Mouse (Mus musculus) mesoderm, embryonic 11.5 days (tissue): ENCODE measurements around the gene Pknox2.
A peak's percentile ranks its signal among the peaks of the same experiment; 100 is the strongest.

Experiments used
- DNase-seq: peaks from one replicate; pipeline ENCODE4 v3.0.0-alpha.2; 2012; ENCODE audit warnings: low read depth, low spot score

Pknox2 gene

DNA sequence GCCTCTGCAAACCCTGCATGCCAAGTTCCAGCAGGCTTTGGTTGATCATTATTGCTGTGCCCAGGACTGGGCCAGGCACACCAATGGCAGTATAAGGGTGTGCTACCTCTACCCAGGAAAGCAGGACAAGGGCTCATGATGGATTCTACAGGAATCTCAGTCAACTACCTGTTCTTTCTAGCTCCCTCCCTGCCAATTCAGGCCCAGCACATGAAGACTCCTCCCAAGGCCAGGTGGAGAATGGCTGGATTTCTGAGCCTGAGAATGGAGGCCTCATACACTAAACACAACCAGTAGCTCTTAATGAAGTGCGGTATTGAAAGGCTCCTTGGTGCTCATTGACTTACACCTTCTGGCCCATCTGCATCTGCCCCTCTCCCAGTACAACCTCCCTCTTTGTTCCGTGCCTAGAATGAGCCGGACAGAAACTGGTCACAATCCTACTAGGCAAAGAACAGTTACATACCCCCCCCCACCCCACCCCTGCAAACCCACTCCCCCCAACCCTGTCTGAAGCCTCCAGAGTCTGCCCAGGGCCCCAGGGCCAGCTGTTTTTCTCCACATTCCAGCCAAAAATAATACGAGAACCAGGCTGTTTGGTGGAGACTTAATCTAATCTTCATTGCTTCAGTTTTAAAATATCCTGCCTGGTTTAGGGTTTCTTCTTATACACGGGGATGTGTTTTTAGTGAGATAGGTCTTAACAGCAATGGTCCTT, 6.6 kb downstream of the Pknox2 start:
- DNase-seq: peak; percentile 12

DNA sequence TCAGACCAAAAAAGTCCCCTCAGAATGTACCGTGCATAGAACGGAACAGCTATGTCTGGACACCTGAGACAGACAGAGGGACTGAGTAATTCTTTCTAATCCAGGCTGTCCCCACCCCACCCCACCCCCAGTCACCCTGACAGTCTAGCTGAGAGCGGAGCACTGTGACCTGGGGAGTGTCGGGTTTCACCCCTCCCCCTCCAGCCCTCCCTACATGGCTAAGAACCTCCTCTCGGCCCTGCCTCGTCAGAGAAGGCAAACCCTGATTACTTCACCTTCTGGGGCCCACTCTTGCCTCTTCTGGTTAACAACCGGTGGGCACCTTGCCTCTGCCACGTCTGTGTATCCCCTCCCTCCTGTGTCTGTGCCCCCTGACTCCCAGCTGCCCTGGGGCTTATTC, 7.7 kb downstream of the Pknox2 start:
- DNase-seq: peak; percentile 80

DNA sequence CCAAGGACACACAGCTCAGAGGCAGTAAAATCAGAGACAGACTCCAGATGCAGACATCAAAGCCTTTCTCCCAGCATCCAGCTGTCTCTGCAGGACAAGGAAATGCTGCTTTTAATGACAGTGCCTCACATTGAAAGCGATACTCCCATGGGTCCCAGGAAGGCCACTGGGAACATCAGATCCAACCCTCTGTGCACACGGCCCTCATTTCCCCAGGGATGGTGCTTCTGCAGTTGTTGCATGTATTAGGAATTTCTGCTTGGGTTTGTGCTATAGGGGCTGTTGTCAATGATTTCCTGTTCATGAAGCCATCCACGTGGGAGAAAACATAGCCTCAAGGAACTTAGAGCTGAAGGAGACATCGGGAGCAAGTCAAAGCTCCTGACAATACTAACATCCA, 8.3 kb downstream of the Pknox2 start:
- DNase-seq: no peak

DNA sequence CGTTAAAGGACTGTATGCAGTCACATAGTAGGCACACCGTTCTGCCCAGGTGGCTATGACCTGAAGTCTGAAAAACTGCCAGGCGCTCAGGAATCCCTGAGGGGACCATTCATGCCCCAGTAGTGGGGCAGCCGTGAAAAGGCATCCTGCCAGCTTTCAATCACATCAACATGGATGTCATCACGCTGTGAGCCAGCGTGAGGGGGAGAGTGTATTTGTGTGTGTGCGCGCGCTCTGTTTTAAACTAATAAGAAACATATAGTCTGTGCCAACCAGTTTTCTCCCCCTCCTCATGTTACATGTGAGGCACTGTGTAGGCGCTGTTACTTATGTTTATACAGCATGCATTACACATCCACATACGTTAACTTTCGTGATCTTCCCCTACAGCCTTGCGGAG, 10.9 kb downstream of the Pknox2 start:
- DNase-seq: no peak

DNA sequence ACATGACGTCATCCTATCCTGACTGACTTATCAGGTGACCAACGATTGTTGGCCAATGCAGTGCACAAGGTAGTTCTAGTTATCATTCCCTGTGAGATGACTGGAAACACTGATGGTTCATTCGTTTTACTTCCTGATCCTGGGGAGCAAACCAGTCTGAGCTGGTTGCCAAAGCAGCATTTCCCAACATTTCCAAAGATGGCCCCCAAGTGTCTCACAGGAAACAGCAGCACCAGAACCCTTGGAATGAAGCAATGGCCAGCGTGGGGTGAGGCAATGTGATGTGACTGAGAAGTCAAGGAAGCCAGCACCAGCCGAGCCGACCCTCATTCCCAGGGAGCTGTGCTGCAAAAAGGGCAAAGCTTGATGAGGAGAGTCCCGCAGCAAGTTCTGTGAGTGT, 13.7 kb downstream of the Pknox2 start:
- DNase-seq: no peak

DNA sequence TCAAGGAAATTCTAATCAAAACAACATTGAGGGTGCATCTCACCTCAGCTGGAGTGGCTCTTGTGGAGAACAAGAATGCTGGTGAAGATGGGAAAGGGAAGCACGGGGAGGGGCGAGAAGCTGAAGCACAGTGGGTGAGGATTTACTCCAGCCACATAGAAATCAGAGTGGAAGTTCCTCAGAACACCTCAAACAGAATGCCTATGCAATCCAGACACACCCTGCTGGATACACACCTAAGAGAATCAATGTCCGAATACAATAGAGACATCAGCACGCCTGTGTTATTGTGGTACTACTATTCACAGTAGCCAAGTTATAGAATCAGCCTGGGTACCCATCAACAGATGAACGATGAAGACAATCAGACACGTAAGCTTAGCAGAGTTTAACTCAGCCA, 18.2 kb downstream of the Pknox2 start:
- no peak for DNase-seq

DNA sequence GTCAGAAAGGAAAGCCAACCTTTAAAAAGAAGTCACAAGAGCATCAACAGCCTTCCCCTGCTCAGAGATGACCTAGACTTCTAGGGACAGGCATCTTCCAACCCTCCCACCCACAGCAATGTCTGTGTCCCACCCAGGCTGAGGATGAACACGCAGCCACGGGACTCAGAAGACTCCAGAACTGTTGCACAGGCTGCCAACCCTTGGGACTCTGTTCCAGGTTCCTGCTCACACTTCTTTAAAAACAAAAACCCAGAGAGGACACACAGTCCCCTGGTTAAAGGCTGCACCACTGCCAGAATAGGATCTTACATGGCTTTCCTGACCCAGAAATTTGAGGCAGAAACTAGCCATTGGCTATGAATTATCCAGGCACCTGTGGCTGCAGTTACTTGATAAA, 21.0 kb downstream of the Pknox2 start:
- DNase-seq: no peak

DNA sequence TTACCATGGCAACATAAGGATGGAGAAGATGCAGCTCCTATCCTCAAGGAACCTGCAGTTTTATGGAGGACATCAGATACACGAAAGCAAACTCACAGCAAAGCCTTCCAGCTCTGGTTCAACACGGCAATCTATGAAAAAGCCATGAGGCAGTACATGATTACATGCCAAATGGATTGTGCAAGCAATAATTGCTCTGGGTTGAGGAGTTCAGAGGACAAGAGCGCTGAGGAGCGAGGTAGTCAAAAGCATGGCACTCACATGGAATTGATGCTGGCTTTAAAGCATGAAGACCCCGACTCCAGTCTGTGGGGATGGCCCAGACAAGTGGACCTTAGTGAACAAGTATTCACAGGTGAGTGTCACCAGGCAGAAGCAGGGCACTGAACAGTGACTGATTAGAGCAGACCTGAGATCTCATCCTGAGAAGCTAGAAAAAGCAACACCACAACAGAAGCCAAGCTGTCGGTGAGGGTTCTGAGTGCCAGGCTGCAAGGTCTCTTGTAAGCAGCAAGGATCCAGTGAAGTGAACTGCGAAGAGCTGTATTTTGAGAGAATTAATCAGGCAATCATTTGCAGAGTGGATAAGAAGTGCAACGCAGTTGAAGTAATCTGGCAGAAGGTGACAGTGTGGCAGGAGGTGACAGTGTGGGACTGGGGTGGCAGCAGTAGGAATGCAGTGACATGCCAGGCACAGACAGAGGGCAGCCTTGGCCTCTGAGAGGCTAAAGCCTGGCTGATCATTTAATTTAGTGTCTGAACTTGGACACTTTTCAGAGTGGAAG, 22.3 kb downstream of the Pknox2 start:
- DNase-seq: no peak

DNA sequence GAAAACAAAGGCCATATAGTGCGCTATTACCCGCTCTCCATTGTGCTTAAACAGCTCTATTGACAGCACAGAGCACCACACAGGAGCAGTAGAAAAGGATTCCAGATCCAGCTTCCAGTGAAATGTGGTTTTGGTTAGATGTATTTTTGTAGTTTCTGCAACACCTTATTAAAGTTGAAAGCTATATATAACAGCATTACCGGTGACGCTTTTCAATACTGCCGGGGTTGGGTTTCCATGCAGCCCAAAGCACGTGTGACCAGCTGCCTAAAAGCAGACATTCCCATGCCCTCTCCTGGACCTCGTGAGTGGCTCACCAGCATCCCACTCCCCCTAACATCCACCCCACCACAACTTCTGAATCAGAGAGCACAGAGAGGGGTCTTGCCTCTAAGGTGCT, 23.8 kb downstream of the Pknox2 start:
- no peak for DNase-seq

DNA sequence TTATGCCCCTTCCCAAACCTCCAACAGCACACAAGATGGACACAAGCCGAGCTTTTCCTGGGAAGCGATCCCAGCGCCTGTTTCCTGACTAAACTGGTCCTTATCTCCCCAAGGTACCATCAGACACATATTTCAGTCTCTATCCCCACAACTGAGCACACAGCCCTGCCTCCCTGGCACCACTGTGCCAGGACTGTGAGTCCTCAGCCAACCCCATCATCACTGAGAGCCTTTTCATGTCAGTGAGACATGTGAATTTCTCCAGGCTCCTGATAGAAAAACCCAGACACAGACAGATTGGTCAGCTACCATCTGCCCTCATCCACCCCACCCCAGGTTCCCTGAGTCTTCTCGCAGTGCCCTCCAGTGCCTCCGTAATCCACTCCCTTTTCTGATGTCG, 24.2 kb downstream of the Pknox2 start:
- no peak for DNase-seq

DNA sequence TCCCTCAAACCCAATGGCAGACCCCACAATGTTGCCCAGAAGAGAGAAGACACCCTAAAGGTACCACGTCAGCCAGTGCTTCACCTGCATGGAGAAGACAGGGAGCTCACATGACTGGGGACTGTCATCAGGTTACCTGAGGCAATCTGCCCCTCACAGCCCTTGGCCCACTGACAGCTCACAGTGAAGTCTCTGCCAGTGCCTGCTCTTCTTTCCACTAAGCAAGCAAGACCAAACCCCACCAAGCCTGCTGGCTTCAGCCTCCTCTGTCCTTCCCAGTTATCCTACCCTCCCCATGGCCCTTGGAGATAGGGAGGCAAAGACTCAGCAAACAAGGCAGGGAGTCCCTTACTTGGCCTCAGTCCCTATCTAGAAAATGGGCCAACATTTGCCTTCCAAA, 24.8 kb downstream of the Pknox2 start:
- no peak for DNase-seq

DNA sequence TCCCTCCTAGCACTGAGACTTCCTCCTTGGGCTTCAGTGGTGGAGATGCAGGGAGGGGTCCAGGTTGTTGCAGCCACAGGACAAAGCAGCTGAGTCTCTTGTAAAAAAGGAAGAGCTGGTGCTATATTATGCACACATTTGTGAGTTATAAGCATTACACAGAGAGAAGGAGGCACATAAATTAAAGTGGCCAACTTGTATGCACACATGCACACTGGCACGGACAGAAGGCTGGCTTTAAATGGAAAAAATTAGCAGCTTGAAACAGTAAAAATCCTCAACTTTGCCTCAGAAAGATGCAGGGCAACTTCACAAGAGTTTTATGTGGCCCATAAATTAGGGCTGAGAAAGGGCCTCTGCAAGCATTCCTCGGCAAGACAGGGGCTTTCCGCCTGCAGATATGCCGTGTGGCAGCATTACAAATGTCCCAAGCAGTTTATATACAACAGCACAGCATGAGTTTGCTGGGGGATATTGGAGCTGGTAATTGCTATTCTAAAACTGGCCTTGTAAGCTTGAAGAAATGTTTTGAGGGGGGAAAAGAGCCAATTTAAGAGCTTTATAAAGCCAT, 25.4 kb downstream of the Pknox2 start:
- peak; percentile 68 for DNase-seq

DNA sequence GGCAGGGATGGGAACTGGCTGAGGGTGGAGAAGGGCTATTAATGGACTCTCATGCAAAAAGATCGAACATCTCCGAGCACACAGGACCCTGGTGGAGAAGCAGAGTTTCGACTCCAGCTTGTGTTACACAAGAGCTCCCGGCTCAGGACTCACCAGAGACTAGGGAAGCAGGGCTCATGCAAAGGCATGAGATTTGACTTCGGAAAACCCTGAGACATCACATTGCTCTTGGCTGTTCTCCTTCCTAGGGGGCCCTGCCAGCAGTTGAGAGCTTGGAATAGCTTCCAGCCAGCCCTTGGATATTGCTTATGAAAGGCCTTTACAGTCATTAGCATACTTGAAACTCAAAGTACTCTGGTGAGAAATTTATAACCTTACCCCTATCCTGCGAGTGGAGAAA, 26.4 kb downstream of the Pknox2 start:
- DNase-seq: no peak

DNA sequence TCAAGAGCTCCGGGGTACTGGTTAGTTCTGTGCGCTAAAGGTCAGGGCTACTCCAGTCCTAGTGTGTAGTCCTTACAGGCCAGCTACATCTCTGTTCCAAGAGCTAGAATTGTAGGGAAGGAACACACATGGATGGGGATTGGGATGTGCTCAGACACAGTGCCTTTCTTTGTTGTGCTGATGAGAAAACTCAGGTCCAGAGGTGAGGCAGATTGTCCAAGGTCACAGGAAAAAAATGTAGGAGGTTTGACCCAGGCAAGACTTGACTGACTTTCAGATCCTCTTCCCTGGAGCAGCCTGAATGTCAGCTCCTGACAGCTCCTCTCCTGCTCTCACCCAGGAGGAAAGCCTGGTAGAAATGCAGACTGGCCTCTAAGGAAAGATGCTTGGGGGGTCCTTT, 29.7 kb downstream of the Pknox2 start:
- DNase-seq: no peak

DNA sequence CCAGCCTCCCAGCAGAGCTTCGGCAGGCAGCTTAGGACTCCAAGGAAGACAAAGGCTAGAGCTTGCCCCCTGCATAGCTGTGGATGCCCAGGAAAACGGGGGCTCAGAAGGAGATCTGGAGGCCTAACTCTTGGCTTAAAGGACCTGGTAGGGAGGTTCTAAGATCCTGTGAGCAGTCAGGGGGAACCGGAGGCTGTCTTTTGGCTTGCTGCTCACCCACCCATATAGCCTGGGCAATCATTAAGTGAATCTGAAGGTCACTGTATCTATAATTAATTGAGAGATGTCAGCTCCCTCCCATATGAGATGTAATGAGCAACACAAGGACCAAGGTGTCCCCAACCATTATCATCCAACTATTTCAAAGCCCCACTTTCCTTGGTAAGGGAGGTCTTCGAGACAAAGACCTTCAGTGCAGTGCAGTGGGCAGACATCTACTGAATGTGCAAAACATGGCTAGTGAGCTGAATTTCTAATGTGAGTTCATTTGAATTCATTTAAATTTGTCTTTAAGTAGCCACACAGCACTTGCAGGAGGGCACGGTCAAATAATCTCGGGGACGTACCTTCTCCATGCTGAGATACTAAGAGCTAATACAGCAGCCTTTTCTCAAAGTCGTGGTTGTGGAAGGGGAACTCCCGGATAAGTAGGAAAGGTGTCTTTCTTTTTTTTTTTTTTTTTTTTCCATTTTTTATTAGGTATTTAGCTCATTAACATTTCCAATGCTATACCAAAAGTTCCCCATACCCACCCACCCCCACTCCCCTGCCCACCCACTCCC, 30.4 kb downstream of the Pknox2 start:
- no peak for DNase-seq

DNA sequence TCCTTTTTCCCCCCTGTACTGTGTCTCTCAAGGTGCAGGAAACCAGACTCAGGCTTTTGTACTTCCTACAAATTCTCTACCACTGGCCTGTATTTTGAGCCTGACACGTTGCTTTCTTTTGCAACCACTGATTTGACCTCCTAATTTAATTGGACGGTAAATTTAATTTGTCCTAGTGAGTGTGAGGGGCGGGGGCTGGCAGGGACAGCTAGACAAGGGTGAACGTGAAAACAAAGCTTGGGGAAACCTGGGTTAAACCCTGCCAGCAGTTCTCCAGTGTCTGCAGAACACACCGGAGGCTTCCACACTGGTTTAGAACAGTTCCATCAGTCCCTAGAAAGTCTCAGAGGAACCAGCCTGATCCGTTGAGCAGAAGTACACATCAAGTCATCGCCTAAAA, 31.4 kb downstream of the Pknox2 start:
- DNase-seq: no peak

DNA sequence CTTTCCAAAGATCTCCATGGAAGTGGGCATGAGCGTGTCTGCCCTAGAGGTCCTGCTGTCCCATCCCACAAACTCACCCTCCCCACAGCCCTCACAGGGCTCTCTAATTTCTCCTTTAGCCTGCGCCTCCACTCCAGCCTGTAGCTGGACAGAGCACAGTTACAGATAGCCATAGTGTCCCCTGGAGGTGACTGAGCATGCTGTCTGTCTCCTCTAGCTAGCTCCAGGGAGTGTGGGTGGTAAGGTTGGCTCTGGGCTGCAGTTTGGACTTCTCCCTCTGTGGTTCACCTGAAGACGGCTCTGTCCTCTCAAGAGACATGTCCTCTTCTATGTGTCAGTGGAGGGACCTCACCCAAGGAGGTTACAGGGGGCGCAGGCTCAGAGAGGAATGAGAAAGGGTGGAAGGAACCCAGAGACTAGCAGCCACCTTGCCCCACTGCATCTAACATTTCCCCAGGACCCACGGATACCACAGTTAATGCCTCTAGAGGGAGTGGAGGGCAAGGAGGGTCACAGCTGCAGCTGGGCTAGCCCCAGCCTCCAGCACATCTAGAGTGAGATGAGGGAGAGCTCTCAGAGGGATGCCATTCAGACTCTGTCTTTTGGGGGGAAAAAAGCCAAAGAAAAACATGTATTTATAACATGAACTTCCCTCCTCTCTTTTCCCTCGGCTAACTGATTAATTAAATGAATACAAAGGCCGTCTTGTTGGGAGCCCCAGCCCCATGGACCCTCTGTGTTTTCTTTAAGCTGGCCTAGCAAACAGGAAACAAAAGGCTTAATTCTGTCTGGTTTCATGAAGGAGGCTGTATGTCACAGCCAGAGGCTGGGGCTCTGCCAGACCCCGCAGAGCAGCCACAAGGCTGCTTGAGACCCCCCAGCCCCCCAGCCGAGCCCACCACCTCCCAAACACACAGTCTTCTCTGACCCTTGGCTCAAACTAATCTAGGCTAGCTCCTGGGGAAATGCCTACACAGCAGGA, 32.6 kb downstream of the Pknox2 start:
- peak; percentile 63 for DNase-seq

DNA sequence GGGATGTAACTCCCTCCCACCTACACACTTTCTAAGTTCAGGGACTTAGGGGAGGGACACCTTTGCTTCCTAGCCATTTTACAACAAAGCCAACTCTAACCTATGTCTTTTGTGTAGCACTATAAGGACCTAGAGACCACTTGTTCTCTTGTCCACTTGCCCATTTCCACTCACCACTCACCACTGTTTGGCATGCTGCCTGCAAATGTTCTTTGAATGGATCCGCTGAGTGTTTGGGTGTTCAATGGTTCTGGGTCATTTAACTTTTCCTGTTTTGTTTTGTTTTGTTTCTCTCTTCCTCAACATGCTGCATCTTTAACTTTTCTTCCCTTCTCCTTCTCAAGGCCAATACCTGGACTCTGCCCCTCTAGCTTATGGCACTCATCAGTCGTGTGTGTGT, 39.7 kb downstream of the Pknox2 start:
- no peak for DNase-seq

DNA sequence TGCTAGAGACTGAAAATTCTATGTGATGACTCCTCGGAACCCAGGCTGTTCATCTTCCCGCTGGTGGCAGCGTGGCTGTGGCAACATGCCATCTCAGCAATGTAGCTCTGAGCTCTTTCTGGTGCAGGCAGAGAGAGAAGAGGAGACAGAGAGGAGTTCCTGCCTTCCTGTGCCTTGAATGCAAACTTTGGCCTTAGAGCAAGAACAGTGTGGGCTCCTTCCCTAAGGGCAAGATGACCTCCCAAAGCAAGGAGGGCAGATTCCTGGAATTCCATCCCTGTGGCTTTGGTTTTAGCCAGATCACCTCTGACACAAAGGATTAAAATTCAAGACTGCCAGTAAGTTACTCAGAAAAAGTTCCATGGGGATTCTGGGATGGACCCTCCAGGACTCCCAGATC, 40.4 kb downstream of the Pknox2 start:
- DNase-seq: peak; percentile 58

DNA sequence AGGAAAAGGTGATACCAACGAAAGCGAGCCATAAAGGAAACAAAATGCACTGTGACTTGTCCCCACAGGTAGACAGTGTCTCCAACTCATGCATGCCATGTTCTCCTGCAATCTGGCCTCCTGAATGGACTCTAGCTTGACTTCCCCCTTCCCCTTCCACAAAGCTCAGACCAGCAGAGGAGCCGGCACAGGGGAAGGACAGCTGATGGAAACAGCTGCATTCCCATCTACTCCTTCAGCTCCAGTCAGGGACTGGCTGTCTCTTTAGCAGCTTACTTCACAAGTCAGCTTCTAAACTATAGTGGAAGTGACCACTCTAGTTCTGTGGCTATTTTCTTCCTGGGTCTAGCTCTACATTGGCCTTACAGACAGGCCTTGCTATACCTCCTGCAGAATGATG, 43.0 kb downstream of the Pknox2 start:
- no peak for DNase-seq

DNA sequence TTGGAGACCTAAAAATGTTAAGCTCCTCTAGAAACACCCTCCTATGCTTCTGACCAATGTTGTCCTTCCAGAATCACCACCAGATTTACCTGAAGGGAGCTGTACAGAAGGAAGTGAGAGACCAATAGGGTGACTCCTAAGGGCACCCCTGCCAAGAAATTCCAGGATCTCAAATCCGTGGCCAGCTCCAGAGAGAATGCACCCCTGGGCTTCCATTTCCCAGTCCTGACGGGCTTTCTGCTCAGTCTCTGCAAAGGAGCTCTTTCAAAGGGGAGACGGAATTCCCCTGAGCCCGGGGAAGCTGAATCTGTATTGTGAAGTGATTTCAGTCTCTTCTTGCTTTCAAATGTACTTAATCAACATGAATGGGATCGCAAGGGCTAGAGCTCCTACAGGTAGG, 43.4 kb downstream of the Pknox2 start:
- DNase-seq: no peak
